Mouse (Mus musculus) megakaryocyte-erythroid progenitor cell, adult 5-6 weeks (primary cell): ENCODE measurements around the gene Cldn22. TPM values are rescaled to one million over a fixed set of nuclear protein-coding genes. Genes with fewer than 3 reads are reported as not detected.

Experiments
- total RNA-seq, 2 experiments: library from RNA; stranded (forward) in 1 of 2; stranded (reverse) in 1 of 2; fragments of 200-1000, 215-1000 nt in 1 of 2; fragments of >200 nt in 1 of 2; fragmentation: Nextera tagmentation in 1 of 2; gene quantifications; 2 replicates each; pipeline ENCODE4 v1.2.3; 2014 to 2017

Gene Cldn22
- total RNA-seq, 2 experiments from 2014 or later, result not detected

Other genes with a start within 250 kb of the Cldn22 start
- gene Ing2, start 148.9 kb upstream of the Cldn22 start, total RNA-seq (2014; fragmentation: Nextera tagmentation), result 30.6 and 54.4 TPM in 2 replicates
- gene Ing2, start 148.9 kb upstream of the Cldn22 start, total RNA-seq (2017), result 14.6 and 58.2 TPM in 2 replicates
- gene Cdkn2aip, start 110.5 kb upstream of the Cldn22 start, total RNA-seq (2014; fragmentation: Nextera tagmentation), result 11.8 and 12.6 TPM in 2 replicates
- gene Cdkn2aip, start 110.5 kb upstream of the Cldn22 start, total RNA-seq (2017), result 25.0 and 26.7 TPM in 2 replicates
- gene Cldn24, start 2.3 kb upstream of the Cldn22 start, total RNA-seq (2014; fragmentation: Nextera tagmentation), result not detected in 2 replicates
- not detected in 2 replicates for gene Cldn24, start 2.3 kb upstream of the Cldn22 start, total RNA-seq (2017)
- gene Wwc2, start 166.4 kb downstream of the Cldn22 start, total RNA-seq (2014; fragmentation: Nextera tagmentation), result 5.1 and 5.8 TPM in 2 replicates
- 6.3 and 6.8 TPM in 2 replicates for gene Wwc2, start 166.4 kb downstream of the Cldn22 start, total RNA-seq (2017)